In the genomic region with DNA sequence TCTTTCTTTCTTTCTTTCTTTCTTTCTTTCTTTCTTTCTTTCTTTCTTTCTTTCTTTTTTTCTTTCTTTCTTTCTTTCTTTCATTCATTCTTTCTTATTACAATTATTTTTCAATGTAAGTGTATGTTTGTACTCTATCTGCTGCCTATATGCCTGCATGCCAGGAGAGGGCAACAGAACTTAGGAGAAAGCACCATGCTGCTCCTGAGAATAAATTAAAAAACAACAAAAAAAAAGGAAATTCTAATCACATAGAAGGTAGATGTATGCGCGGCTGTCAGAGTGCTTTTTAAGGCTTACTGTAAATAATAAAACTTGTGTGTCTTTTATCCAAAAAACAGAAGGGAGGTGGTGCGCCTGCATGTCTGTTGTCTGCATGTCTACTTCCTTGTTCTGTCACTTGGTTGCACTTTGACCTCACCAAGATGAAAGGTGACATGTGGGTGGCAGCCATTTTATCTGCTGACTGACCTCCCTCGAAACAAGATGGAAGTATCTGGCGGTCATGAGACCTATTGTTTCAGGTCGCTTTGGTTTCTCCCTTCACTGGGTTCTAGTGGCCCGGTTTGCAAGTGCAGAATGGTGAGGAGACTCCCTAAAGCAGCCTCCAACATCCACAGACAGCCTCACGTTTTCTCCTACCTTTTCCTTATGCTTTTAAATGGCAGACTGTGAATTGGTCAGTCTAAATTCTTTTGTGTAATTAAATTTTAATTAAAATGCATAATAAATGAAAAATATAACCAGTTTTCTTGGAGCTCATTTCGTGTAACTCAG, we compare ENCODE assay signal across 8 mouse cellular contexts.
DNase-seq lines count a peak whose midpoint lies in the region; ATAC-seq and TF ChIP-seq lines count a peak whose summit lies in the region.
"Not testable (repeated sequence)": the region's sequence is repeated elsewhere in the genome, so short reads cannot be mapped to it uniquely, and the experiment has no call there.

No protein-coding gene starts in this region.

- dilution Hi-C loops in CH12.LX (cut with MboI; ENCODE audit: extremely low pct_ligation_motif_present, extremely low pct_unique_long_range_greater_than_20kb, low sequenced_read_pairs): not testable (repeated sequence)

- H3K79me2 ChIP-seq in CH12.LX (replicated peaks; ENCODE audit: control insufficient read depth, extremely low read depth, insufficient read depth, poor library complexity, severe bottlenecking): not testable (repeated sequence)

- not testable (repeated sequence) for H3K27ac ChIP-seq in CH12.LX (ENCODE audit: insufficient read depth, low read depth); hindbrain, embryonic 11.5 days (ENCODE audit: low read depth, low read length); liver, embryonic 11.5 days (ENCODE audit: low read depth, low read length); midbrain, embryonic 16.5 days (ENCODE audit: low read length)

- H3K4me1 ChIP-seq in CH12.LX (ENCODE audit: control insufficient read depth in 1 of 2, insufficient read depth in 2 of 2); hindbrain, embryonic 11.5 days (replicated peaks; ENCODE audit: control insufficient read depth, insufficient read depth, low read length); liver, embryonic 11.5 days (replicated peaks; ENCODE audit: control insufficient read depth, insufficient read depth, low read length); midbrain, embryonic 16.5 days (ENCODE audit: control insufficient read depth, insufficient read depth, low read length): not testable (repeated sequence)

- DNase-seq in CH12.LX (ENCODE audit: extremely low read depth): peak; percentile 77
- DNase-seq in c-Kit-positive CD71-positive TER-119-positive erythroid progenitor cells, embryonic 14.5 days (ENCODE audit: low spot score): peak; percentile 72
- DNase-seq in forelimb bud, embryonic 11.5 days (ENCODE audit: low read depth, low spot score): peak; percentile 34
- peak; percentile 6 for DNase-seq in hindbrain, embryonic 11.5 days (ENCODE audit: low spot score)
- DNase-seq in kidney, postnatal 4 days: peak; percentile 25 to 30
- peak; percentile 33 for DNase-seq in liver, embryonic 11.5 days (ENCODE audit: low spot score)
- peak; percentile 75 for DNase-seq in testis, postnatal 10 days (ENCODE audit: low spot score)

- ATAC-seq in hindbrain, embryonic 11.5 days (ENCODE audit: low FRiP score): peak; percentile 88
- ATAC-seq in liver, embryonic 11.5 days (replicated peaks; ENCODE audit: low FRiP score): peak; percentile 88
- ATAC-seq in midbrain, embryonic 16.5 days: peak; percentile 88

- in situ Hi-C loops in CH12.LX (cut with MboI; ENCODE audit: low pct_ligation_motif_present, low pct_unique_long_range_greater_than_20kb, low sequenced_read_pairs): not testable (repeated sequence)

- not testable (repeated sequence) for H3K4me2 ChIP-seq in CH12.LX (ENCODE audit: insufficient read depth, low read depth, poor library complexity, severe bottlenecking); hindbrain, embryonic 11.5 days (replicated peaks; ENCODE audit: low read depth, low read length); liver, embryonic 11.5 days; midbrain, embryonic 16.5 days (ENCODE audit: low read length)

- H3K36me3 ChIP-seq in CH12.LX (replicated peaks in 1 of 2; ENCODE audit: control insufficient read depth in 1 of 2, insufficient read depth in 1 of 2, low read length in 1 of 2); hindbrain, embryonic 11.5 days (ENCODE audit: control insufficient read depth, insufficient read depth, low read length); liver, embryonic 11.5 days (ENCODE audit: control insufficient read depth, insufficient read depth, low read length); midbrain, embryonic 16.5 days (ENCODE audit: control insufficient read depth, insufficient read depth, low read length): not testable (repeated sequence)

- not testable (repeated sequence) for TF ChIP-seq EP300 in CH12.LX (IDR thresholded peaks at IDR 0.05; ENCODE audit: low read length)

- 80% methylated on average over 8 of the region's 9 CpGs for WGBS in hindbrain, embryonic 11.5 days
- WGBS in liver, embryonic 11.5 days: 66% methylated on average over 8 of the region's 9 CpGs
- WGBS in midbrain, embryonic 16.5 days: 70% methylated on average over 8 of the region's 9 CpGs

- not testable (repeated sequence) for H3K9ac ChIP-seq in CH12.LX (ENCODE audit: insufficient read depth, low read depth); hindbrain, embryonic 11.5 days (ENCODE audit: low read depth, low read length); liver, embryonic 11.5 days (ENCODE audit: low read depth, low read length); midbrain, embryonic 16.5 days (ENCODE audit: low read depth, low read length)

- H3K27me3 ChIP-seq in CH12.LX (replicated peaks); hindbrain, embryonic 11.5 days (ENCODE audit: control insufficient read depth, insufficient read depth, low read length); liver, embryonic 11.5 days (replicated peaks; ENCODE audit: control insufficient read depth, insufficient read depth, low read length); midbrain, embryonic 16.5 days (ENCODE audit: control insufficient read depth, insufficient read depth, low read depth, low read length): not testable (repeated sequence)

- not testable (repeated sequence) for H3K9me3 ChIP-seq in CH12.LX (replicated peaks; ENCODE audit: low read length); hindbrain, embryonic 11.5 days (ENCODE audit: control insufficient read depth, low read length); liver, embryonic 11.5 days (ENCODE audit: control insufficient read depth, low read length); midbrain, embryonic 16.5 days (replicated peaks; ENCODE audit: control insufficient read depth, low read length, poor library complexity, severe bottlenecking)

- H3K4me3 ChIP-seq in CH12.LX (replicated peaks in 1 of 3; ENCODE audit: low read depth in 2 of 3, low read length in 2 of 3, poor library complexity in 1 of 3); hindbrain, embryonic 11.5 days (ENCODE audit: low read depth, low read length); liver, embryonic 11.5 days (ENCODE audit: low read depth, low read length); midbrain, embryonic 16.5 days (ENCODE audit: low read depth, low read length): not testable (repeated sequence)

- TF ChIP-seq RAD21 in CH12.LX (IDR thresholded peaks at IDR 0.05; ENCODE audit: low read depth, low read length): not testable (repeated sequence)

- not testable (repeated sequence) for TF ChIP-seq POLR2A in CH12.LX (IDR thresholded peaks at IDR 0.05; ENCODE audit: low read depth, low read length)

- not testable (repeated sequence) for TF ChIP-seq CTCF in CH12.LX (conservative IDR thresholded peaks at IDR 0.05 in 1 of 2, IDR thresholded peaks at IDR 0.05 in 1 of 2; ENCODE audit: low read depth in 2 of 2, low read length in 2 of 2)

Comparison
In these comparisons a context has a peak if more than half of its experiments do, and no peak if none do; other contexts are left out.
1. DNase-seq: peak in every context shown above with its lines; median percentile 77 in CH12.LX; 75 in testis, postnatal 10 days; 72 in c-Kit-positive CD71-positive TER-119-positive erythroid progenitor cells, embryonic 14.5 days; 34 in forelimb bud, embryonic 11.5 days; 33 in liver, embryonic 11.5 days; 28 in kidney, postnatal 4 days; 6 in hindbrain, embryonic 11.5 days.